Mouse (Mus musculus) layer of hippocampus, adult 9-10 months (tissue): Measurements from ENCODE around the gene Proser3.
A peak's percentile ranks its signal among the peaks of the same experiment; 100 is the strongest.

Experiments used
- DNase-seq: peaks from one replicate; pipeline ENCODE4 v3.0.0; 2022; ENCODE audit warnings: low spot score

The Proser3 gene

GRCm38 (mm10) chr7:30490251-30490956 lies 61.7 kb downstream of the Proser3 start:
- DNase-seq = peak; percentile 35
